Mouse (Mus musculus): Measurements from ENCODE around the gene Ptov1. TPM values are rescaled to one million over a fixed set of nuclear protein-coding genes. Genes with fewer than 3 reads are reported as not detected.

Ptov1 gene
- polyA plus RNA-seq, 1 experiment from 2014 or later: 239 TPM

GRCm38 (mm10) chr7:44854356-44855031, 15.1 kb downstream of the Ptov1 start:
- peak; percentile 80 for ATAC-seq
- Histone ChIP-seq H3K4me1 (replicated peaks) (peaks cover 62% of the 10 kb centered on the region), H3K4me2 (replicated peaks) (peak overlapping the region; percentile 88), H3K27ac (peak overlapping the region; percentile 98), H3K27me3 (replicated peaks) (no peaks in the 10 kb centered on the region), H3K9me3 (no peaks in the 10 kb centered on the region), H3K4me3 (replicated peaks) (peak overlapping the region; percentile 49), H3K9ac (peak overlapping the region; percentile 71), H3K36me3 (peaks cover 13% of the 10 kb centered on the region)
- WGBS: 1% methylated on average over 45 of the region's 45 CpGs

GRCm38 (mm10) chr7:44853596-44854355, 15.8 kb downstream of the Ptov1 start:
- Histone ChIP-seq H3K36me3 (peaks cover 13% of the 10 kb centered on the region), H3K9me3 (no peaks in the 10 kb centered on the region), H3K4me2 (replicated peaks) (peak overlapping the region; percentile 88), H3K9ac (peak overlapping the region; percentile 71), H3K27me3 (replicated peaks) (no peaks in the 10 kb centered on the region), H3K4me3 (replicated peaks) (peak overlapping the region; percentile 49), H3K4me1 (replicated peaks) (peaks cover 62% of the 10 kb centered on the region), H3K27ac (peak overlapping the region; percentile 98)
- WGBS: 30% methylated on average over 26 of the region's 26 CpGs
- no peak for ATAC-seq

- Histone ChIP-seq H3K36me3 (peaks cover 13% of the 10 kb centered on the region), H3K27me3 (replicated peaks) (no peaks in the 10 kb centered on the region), H3K4me3 (replicated peaks) (no peak overlapping the region), H3K9ac (peak overlapping the region; percentile 71; the same call in 1 of the 2 replicates), H3K4me2 (replicated peaks) (peak overlapping the region; percentile 88), H3K4me1 (replicated peaks) (peaks cover 57% of the 10 kb centered on the region), H3K9me3 (no peaks in the 10 kb centered on the region), H3K27ac (no peak overlapping the region)
- ATAC-seq: no peak
- 91% methylated on average over 2 of the region's 2 CpGs for WGBS
Measured at GRCm38 (mm10) chr7:44853065-44853464, 16.5 kb downstream of the Ptov1 start.

GRCm38 (mm10) chr7:44852259-44853027, 17.1 kb downstream of the Ptov1 start:
- 89% methylated on average over 36 of the region's 36 CpGs for WGBS
- Histone ChIP-seq H3K9ac (no peak overlapping the region), H3K4me1 (replicated peaks) (peaks cover 57% of the 10 kb centered on the region)

GRCm38 (mm10) chr7:44851625-44852234, 17.9 kb downstream of the Ptov1 start:
- Histone ChIP-seq H3K4me3 (replicated peaks) (no peak overlapping the region; the same call in 1 of the 2 replicates), H3K9me3 (no peaks in the 10 kb centered on the region), H3K36me3 (peaks cover 13% of the 10 kb centered on the region), H3K27me3 (replicated peaks) (no peaks in the 10 kb centered on the region), H3K27ac (no peak overlapping the region), H3K4me1 (replicated peaks) (peaks cover 56% of the 10 kb centered on the region), H3K4me2 (replicated peaks) (0 out of 2 replicates have a peak overlapping the region, but pooled peaks have one; percentile 85), H3K9ac (0 out of 2 replicates have a peak overlapping the region, but pooled peaks have one; percentile 76)
- 90% methylated on average over 12 of the region's 12 CpGs for WGBS
- ATAC-seq: no peak

More at GRCm38 (mm10) chr7:44852259-44853027, 17.1 kb downstream of the Ptov1 start:
- H3K27ac ChIP-seq: no peak overlapping the region
- no peaks in the 10 kb centered on the region for H3K9me3 ChIP-seq
- ATAC-seq: no peak
- 0 out of 2 replicates have a peak overlapping the region, but pooled peaks have one; percentile 88 for H3K4me2 ChIP-seq (replicated peaks)
- no peak overlapping the region for H3K4me3 ChIP-seq (replicated peaks)
- peaks cover 13% of the 10 kb centered on the region for H3K36me3 ChIP-seq
- H3K27me3 ChIP-seq (replicated peaks): no peaks in the 10 kb centered on the region

- no peak for ATAC-seq
- 71% methylated on average over 8 of the region's 8 CpGs for WGBS
- H3K4me1 ChIP-seq (replicated peaks): peaks cover 51% of the 10 kb centered on the region
Measured at GRCm38 (mm10) chr7:44850789-44851624, 18.6 kb downstream of the Ptov1 start.

GRCm38 (mm10) chr7:44850146-44850545, 19.4 kb downstream of the Ptov1 start:
- Histone ChIP-seq H3K27ac (peak overlapping the region; percentile 98), H3K9me3 (no peaks in the 10 kb centered on the region), H3K4me2 (replicated peaks) (peak overlapping the region; percentile 85), H3K4me1 (replicated peaks) (peaks cover 47% of the 10 kb centered on the region), H3K36me3 (peaks cover 26% of the 10 kb centered on the region), H3K4me3 (replicated peaks) (peak overlapping the region; percentile 71), H3K9ac (peak overlapping the region; percentile 76), H3K27me3 (replicated peaks) (no peaks in the 10 kb centered on the region)
- peak; percentile 52 for ATAC-seq
- under 1% methylated on average over 33 of the region's 33 CpGs for WGBS

More at GRCm38 (mm10) chr7:44850789-44851624, 18.6 kb downstream of the Ptov1 start:
- Histone ChIP-seq H3K9me3 (no peaks in the 10 kb centered on the region), H3K27me3 (replicated peaks) (no peaks in the 10 kb centered on the region), H3K27ac (peak overlapping the region; percentile 98), H3K9ac (peak overlapping the region; percentile 76), H3K4me3 (replicated peaks) (peak overlapping the region; percentile 71), H3K4me2 (replicated peaks) (peak overlapping the region; percentile 85), H3K36me3 (peaks cover 18% of the 10 kb centered on the region)

- Histone ChIP-seq H3K27ac (peak overlapping the region; percentile 98), H3K4me2 (replicated peaks) (peak overlapping the region; percentile 85), H3K27me3 (replicated peaks) (no peaks in the 10 kb centered on the region), H3K4me3 (replicated peaks) (peak overlapping the region; percentile 71), H3K9ac (peak overlapping the region; percentile 76), H3K36me3 (peaks cover 32% of the 10 kb centered on the region), H3K4me1 (replicated peaks) (peaks cover 41% of the 10 kb centered on the region), H3K9me3 (no peaks in the 10 kb centered on the region)
- ATAC-seq: peak; percentile 72
- WGBS: under 1% methylated on average over 40 of the region's 41 CpGs
Measured at GRCm38 (mm10) chr7:44849416-44850111, 20.0 kb downstream of the Ptov1 start.

GRCm38 (mm10) chr7:44848561-44849415, 20.8 kb downstream of the Ptov1 start, which contains the start of the genes Akt1s1 and Tbc1d17:
TSS of gene Akt1s1 (plus strand) at chr7:44848991.
TSS of gene Tbc1d17 (minus strand) at chr7:44849079.
- WGBS: under 1% methylated on average over 54 of the region's 54 CpGs
- peaks cover 38% of the 10 kb centered on the region for H3K36me3 ChIP-seq
- no peaks in the 10 kb centered on the region for H3K27me3 ChIP-seq (replicated peaks)
- peak within 1 kb of the TSS; percentile 85 for H3K4me2 ChIP-seq (replicated peaks)
- peak within 1 kb of the TSS; percentile 98 for H3K27ac ChIP-seq
- H3K4me3 ChIP-seq (replicated peaks): peak within 1 kb of the TSS; percentile 71
- peaks cover 36% of the 10 kb centered on the region for H3K4me1 ChIP-seq (replicated peaks)
- H3K9me3 ChIP-seq: no peaks in the 10 kb centered on the region
- peak within 1 kb of the TSS; percentile 76 for H3K9ac ChIP-seq
- ATAC-seq: peak; percentile 86

GRCm38 (mm10) chr7:44847772-44848171, 21.8 kb downstream of the Ptov1 start:
- Histone ChIP-seq H3K4me2 (replicated peaks) (peak overlapping the region; percentile 85), H3K27ac (peak overlapping the region; percentile 98; the same call in 1 of the 2 replicates), H3K4me3 (replicated peaks) (peak overlapping the region; percentile 71), H3K9me3 (no peaks in the 10 kb centered on the region), H3K36me3 (peaks cover 42% of the 10 kb centered on the region), H3K27me3 (replicated peaks) (no peaks in the 10 kb centered on the region), H3K4me1 (replicated peaks) (peaks cover 27% of the 10 kb centered on the region), H3K9ac (peak overlapping the region; percentile 53)
- ATAC-seq: no peak
- 65% methylated on average over 5 of the region's 5 CpGs for WGBS

Measured in intestine, embryonic 15.5 days (tissue).